Mouse (Mus musculus) A20 (cell line): ENCODE measurements at regions not wholly inside any gene's neighbourhood (a gene's known extent, or its start where the extent isn't known, plus 50 kb on each side); places are given as distances from the start of the nearest gene placed in this dataset.
A peak's percentile ranks its signal among the peaks of the same experiment; 100 is the strongest.
"Not testable (repeated sequence)": the region's sequence is repeated elsewhere in the genome, so short reads cannot be mapped to it uniquely, and the experiment has no call there.

Experiments used
- DNase-seq: peaks from one replicate; pipeline ENCODE4 v3.0.0-alpha.2; 2011; ENCODE audit warnings: low read depth, low spot score

DNA sequence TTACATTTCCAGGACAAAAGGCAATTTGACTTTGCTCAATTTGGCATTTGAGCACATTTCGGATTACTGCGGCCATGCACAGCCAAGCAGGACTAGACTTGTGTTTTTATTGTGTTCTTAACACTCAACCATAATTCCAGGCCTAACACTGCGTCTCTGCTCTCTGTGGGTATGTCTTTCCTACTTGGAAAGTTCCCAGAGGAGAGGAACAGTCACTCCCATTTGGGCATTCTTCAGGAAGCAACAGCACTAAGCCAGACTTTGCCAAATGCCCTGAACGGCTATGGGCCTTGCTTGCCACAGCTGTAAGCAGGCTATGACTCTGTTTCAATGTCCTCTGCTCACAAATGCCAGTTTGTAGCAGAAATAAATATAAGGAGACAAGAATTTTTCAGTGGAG, 56.5 kb upstream of the Pdk3 start:
- no peak for DNase-seq

DNA sequence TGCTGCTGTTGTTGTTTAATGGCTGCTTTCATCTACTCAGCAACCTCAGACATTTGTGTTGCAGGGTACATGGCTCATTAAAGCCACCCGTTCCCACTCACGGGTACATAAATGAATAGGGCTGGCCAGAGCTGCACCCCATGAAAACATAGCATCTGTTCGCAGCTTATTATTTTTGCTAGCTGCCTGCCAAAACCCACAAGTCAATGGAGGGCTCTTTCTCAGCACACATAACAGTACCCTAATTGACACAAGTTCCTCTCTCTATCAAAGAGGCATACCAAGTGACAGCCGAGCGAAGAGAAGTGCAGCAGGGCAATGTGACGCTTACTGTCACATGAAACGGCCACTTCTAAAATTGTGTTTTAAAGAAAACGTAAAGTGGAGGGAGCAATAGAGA, 57.0 kb upstream of the Pdk3 start:
- no peak for DNase-seq

DNA sequence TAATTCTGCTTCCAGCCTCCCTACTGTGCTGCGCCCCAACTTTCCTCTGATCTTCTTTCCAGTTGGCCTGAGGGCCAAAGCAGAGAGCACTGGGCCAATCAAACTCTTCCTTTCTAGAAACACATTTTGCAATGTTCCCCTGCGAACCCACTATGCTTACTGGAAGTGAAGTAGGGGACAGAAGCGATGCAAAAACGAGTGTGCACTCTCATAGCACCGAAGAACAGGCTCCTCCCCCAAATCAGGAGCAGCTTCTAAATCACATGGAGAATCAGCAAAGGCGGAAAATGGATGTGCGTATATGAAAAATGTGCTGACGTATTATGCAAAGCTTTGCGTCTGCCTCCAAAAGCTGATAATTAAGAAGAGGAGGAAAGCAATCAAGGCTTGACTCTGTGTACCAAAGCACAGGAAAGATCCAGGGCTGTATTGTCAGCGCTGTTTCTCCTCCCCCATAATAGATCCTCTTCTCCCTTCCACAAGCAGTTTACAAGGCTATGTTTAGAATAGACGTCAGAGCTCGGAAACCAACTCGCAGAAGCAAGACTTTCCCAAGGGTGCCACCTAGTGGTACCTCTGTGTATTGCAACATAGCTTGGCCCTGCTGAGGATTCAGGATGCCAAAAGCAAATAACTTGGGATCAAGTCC, 57.5 kb upstream of the Pdk3 start:
- DNase-seq = peak; percentile 58

DNA sequence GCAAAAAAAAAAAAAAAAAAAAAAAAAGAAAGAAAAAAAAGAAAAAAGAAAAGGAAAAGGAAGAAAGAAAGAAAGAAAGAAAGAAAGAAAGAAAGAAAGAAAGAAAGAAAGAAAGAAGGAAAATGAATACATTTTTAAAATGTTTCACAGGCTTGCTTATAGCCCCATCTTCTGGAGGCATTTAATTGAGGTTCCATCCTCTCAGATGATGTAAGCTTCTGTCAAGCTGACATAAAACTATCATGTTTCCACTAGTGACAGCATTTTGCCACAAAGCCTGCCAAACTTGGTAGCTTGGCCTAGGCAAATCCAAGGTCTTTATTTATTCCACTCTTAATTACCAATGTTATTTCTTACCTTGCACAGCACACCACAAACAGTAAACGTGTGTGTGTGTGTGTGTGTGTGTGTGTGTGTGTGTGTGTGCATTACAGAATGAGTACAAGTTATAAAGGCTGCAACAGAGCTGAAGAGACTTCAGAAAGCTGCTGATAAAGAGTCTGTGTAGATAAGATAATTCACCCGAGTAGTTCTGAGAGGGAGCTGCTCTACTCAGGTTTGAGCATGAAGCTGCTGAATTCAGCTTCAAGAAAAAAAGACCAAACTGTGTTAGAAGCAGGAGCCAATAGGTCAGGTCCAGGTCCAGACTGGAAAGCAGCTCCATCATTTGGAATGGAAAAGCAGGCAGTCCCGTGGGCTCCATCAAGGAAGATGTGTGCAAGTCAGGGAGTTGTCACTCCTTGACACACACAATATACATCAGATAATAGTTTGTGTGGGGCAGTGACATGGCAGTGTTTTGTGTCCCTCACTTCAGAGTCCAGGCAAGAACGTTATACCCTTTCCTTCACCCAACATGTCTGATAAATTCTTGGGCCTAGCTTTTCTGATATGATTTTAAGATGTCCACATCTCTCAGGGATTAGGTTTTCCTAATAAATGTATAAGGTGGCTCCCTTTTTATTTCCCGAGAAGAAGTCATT, 65.1 kb upstream of the Pdk3 start:
- DNase-seq = no peak

DNA sequence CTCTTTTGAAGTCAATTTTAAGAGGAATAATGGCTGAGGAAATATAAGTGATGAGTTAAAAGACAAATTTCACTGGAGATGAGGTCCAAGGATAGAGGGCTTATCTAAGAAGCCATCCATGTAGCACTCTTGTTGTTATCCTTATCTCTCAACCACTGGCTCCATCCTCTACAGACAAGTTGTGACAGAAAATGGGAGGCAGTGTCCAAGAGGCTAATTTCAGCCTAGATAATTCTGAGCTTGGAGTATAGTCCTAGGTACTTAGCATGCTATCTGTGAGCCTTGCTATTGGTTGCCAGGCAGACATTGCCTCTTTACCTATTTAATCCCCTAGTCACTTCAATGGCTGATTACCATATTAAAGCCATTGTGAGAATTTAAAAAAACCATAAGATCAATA, 65.2 kb upstream of the AU015836 start:
- DNase-seq = no peak

DNA sequence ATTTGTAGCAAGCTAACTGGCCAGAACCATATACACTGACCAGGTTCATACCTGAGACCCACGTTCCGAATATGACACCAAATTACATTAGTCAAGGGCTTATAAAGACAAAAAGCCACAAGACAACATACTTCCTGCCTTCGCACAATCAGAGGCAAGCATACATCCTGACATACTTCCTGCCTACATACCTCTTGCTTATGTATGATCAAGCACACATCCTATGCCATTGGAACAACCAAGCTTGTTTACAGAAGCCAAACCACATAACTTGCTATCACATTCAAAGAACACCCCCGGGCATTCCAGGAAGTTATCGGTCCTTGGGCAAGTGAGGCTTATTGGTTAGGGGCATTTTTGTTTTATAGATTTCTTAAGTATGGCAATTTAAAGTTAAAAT, 62.9 kb upstream of the AU015836 start:
- no peak for DNase-seq

GRCm38 (mm10) chrX:93911087-93911840, 57.2 kb upstream of the AU015836 start:
- DNase-seq = peak; percentile 55

- no peak for DNase-seq
These were observed 52.9 kb upstream of the AU015836 start for GRCm38 (mm10) chrX:93915548-93915947.

DNA sequence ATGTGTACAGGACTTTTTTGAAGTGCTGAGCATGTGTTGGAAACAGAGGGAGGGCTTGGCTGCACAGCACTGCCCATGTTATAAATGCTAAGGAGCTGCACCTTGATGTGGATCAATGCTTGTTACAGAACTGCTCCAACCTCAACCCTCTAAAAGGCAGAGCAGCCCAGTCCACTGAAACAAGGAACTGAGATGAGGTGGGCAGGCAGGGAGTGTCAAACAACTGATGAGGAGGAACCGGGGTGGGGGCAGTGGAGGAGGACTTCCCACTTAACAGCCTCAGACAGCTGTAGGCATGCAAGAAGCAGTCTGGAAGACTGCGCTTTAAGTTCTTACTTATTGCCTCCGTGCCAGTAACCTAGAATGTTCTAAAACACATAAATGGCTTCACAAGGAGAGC, 51.1 kb upstream of the AU015836 start:
- DNase-seq = not testable (repeated sequence)
